Mouse (Mus musculus): ENCODE data around the gene Chrm3.

Gene Chrm3

DNA sequence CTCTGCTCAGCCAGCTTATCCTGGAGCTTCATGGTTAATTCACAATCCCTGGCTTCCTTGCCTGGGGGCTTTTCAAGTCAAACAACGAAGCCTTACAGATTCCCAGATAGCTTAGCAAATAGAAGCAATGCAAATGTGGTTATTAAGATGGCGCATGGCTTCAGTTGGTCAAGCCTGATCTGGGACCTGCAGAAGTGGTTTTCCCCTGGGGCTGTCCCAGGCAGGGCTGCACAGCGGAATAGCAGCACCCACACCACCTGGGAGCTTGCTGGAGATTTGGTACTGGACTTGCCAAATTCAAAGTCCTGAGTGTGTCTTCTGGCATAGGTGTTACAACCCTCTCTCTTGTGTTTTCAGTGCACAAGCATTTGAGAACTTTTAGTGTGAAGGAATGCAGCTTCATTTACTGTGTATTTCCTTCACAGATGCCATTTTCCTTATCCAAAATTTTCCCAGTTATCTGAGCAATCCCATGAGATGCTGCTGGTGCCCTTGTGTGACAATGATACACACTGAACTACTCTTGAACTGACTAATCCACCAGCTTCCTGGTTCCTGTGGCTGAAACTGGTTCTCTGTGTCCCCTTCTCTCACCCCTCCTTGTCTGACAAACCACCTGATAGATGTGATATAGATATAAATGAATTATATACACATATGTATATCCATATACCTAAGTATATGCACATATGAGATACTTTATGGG is 461.8 kb downstream of the Chrm3 start:
- DNase-seq (ENCODE audit: inconsistent age in 2 of 2, low spot score in 1 of 2) = no peak

- DNase-seq (ENCODE audit: inconsistent age in 2 of 2, low spot score in 1 of 2) = no peak
Measured at GRCm38 (mm10) chr13:9897231-9897630, 463.4 kb downstream of the Chrm3 start.

- DNase-seq (ENCODE audit: inconsistent age in 2 of 2, low spot score in 1 of 2) = no peak
Measured at GRCm38 (mm10) chr13:9895045-9895625, 465.5 kb downstream of the Chrm3 start.

GRCm38 (mm10) chr13:9891088-9891487 is 469.6 kb downstream of the Chrm3 start:
- no peak for DNase-seq (ENCODE audit: inconsistent age in 2 of 2, low spot score in 1 of 2)

- no peak for DNase-seq (ENCODE audit: inconsistent age in 2 of 2, low spot score in 1 of 2)
Measured at GRCm38 (mm10) chr13:9890460-9890859, 470.2 kb downstream of the Chrm3 start.

DNA sequence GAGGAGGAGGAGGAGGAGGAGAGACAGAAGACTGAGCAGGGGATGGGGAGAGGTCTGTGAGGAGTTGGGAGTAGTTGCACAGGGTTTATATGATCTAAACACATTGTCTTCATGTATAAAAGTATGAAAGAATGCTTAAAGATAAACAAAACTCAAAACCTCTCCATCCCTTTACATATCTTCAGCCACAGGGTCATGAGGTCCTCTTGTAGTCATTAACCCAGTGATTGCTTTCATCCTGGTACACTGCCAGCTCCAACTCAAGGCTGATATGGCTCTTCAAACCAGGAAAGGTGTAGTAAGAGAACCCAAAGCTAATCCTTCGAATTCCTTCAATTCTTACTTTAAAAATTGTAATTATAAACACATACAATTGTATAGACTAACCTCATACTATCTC is 470.7 kb downstream of the Chrm3 start:
- DNase-seq (ENCODE audit: inconsistent age in 2 of 2, low spot score in 1 of 2) = no peak

- no peak for DNase-seq (ENCODE audit: inconsistent age in 2 of 2, low spot score in 1 of 2)
Measured at GRCm38 (mm10) chr13:9888284-9888683, 472.4 kb downstream of the Chrm3 start.

DNA sequence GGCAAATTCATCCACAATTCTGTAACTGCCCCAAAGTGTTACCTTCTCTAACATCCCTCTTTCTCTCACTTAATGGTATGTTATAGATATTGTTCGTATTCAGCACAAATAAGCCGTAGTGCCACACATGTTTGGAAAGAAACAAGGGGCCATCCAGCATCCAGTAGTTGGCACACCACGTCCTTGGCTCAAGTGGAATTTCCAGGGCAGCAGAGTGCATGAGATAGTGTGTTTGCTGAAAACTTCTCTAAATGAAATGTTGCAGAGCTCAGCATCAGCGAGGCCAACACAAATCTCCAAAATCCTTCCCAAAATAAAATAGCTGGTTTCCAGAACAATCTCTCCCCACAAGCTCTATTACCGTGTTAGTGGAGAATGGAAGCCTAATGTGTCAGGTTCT is 473.4 kb downstream of the Chrm3 start:
- no peak for DNase-seq (ENCODE audit: inconsistent age in 2 of 2, low spot score in 1 of 2)

DNA sequence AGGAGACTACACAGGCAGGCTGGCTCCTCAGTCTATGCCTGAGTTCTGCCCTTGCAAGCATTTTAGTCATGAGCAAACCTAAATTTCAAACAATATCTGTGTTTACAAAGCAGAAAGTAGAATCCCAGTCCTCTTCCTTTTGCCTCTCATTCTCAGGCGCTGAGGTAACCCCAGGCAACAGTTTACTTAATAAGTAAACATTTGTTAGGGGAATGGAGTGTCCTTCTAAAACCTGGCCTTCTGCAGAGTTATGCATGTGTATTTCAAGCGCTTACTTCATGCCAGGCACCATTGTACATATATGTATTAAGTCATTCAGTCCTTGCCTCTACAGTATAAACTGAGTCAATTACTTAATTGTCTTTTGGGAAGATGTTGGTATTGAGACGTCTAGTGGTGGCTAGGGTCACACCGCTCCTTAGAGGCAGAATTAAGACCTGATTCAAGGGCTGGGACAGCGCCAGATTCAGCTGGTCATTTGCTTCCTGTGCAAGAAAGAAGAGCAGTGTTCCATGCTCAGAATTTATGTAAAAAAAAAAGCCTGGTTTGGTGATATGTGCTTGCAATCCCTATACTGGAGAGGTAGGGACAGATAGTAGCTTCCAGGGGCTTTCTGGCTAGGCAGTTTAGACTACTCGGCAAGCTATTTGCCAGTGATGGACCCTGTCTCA is 474.0 kb downstream of the Chrm3 start:
- DNase-seq (ENCODE audit: inconsistent age in 2 of 2, low spot score in 1 of 2) = no peak

GRCm38 (mm10) chr13:9882362-9883282 is 478.0 kb downstream of the Chrm3 start:
- peak; percentile 68 to 93 for DNase-seq (ENCODE audit: inconsistent age in 2 of 2, low spot score in 1 of 2)

- DNase-seq (ENCODE audit: inconsistent age in 2 of 2, low spot score in 1 of 2) = no peak
Measured at GRCm38 (mm10) chr13:9881930-9882329, 478.7 kb downstream of the Chrm3 start.

GRCm38 (mm10) chr13:9880401-9880800 is 480.2 kb downstream of the Chrm3 start:
- no peak for DNase-seq (ENCODE audit: inconsistent age in 2 of 2, low spot score in 1 of 2)

DNA sequence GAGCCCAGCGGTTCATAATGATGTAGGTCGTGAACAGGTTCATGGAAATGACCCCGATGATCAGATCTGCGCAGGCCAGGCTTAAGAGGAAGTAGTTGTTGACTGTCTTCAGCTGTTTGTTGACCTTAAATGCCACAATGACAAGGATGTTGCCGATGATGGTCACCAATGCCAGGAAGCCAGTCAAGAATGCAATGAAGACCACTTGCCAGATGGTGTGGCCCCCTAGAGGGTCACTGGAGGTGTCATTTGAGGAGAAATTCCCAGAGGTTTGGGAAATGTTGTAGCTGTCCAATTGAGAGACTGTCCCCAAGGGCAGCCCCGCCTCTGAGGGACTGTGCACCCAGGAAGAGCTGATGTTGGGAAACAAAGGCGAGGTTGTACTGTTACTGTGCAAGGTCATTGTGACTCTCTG is 482.0 kb downstream of the Chrm3 start:
- DNase-seq (ENCODE audit: inconsistent age in 2 of 2, low spot score in 1 of 2) = no peak

GRCm38 (mm10) chr13:9873377-9873776 is 487.3 kb downstream of the Chrm3 start:
- DNase-seq (ENCODE audit: inconsistent age in 2 of 2, low spot score in 1 of 2) = peak in 1 of 2 experiments; percentile 30

GRCm38 (mm10) chr13:9866161-9866560 is 494.5 kb downstream of the Chrm3 start:
- DNase-seq (ENCODE audit: inconsistent age in 2 of 2, low spot score in 1 of 2) = no peak

DNA sequence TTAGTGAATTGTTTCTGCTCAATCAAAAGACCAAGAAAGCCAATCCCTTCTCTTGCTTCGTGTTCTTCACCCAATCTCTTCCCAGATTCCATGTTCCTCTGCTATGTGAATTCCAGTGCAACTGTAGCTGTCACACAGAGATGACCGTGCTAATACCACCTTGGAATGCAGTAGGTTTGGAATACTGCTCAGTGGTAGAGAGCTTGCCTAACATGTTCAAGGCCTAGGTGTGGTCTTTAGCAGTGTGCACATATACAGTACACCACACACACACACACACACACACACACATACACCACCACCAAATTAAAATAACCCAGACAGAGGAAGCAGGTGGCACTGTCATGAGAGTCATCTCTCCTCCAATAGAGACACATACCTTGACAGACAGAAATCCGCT is 513.1 kb downstream of the Chrm3 start:
- DNase-seq (ENCODE audit: inconsistent age in 2 of 2, low spot score in 1 of 2) = no peak

GRCm38 (mm10) chr13:9846543-9847434 is 513.9 kb downstream of the Chrm3 start:
- DNase-seq (ENCODE audit: inconsistent age in 2 of 2, low spot score in 1 of 2) = peak; percentile 46 to 83

GRCm38 (mm10) chr13:9834146-9834679 is 526.4 kb downstream of the Chrm3 start:
- DNase-seq (ENCODE audit: inconsistent age in 2 of 2, low spot score in 1 of 2) = peak; percentile 54 to 86

DNA sequence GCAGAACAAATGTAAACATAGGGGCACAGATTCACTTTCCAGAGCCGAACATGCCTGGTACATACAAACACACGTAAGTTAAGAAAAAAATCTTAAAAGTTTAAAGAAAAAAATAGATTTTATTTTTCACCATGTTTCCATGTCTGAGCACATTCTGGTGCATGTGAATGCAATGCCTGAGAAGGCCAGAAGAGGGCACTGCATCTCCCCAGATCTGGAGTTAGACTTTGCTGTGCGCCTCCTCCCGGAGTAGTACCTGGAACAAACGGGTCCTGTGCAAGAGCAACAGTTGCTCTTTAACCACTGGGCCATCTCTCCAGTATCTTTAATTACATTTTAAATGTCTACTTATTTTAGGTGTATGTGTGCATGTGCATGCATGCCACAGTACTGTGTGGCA is 534.4 kb downstream of the Chrm3 start:
- peak; percentile 20 to 70 for DNase-seq (ENCODE audit: inconsistent age in 2 of 2, low spot score in 1 of 2)

All from adrenal gland, adult (tissue).